ENCODE assay signal across 9 mouse cellular contexts in the genomic region with DNA sequence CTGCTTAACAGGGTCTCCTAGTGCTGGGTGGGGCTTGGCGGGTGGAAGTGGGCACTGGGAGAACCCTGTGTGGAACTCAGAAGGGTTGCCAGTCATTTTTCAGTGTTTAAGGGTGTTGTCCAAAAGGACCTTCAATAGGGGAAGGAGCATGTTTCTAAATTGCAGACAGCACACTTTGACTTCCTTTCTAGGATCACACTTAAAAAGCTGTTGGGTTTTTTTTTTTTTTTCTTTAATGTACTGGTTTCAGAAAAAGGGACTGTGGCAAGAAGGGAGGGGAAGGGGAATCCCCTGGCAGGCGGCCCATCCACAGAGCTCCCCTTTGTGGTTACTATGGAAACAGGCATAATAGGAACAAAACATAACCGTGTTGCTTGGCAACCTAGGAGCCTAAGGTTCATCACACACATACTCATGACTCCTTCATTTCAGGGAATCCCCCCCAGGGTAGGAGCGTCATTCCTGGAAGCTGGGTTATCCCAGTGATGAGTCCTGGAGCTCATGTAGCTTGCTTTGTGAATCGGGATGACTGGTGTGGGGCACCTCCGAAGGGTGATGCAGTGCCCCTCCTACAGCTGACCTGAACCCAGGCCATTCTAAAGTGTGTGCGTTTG. TPM values are rescaled to one million over a fixed set of nuclear protein-coding genes. Genes with fewer than 3 reads are reported as not detected.
A peak's percentile ranks its signal among the peaks of the same experiment; 100 is the strongest.
DNase-seq lines count a peak whose midpoint lies in the region; ATAC-seq and TF ChIP-seq lines count a peak whose summit lies in the region.
"Had no signal": no experiment of that assay in that cellular context is flagged by ENCODE, and none has a peak within 500 bp of the region (broad histone marks: within the 10 kb centered on the region; RNA-seq: fewer than 3 reads in every experiment).

No protein-coding gene starts in this region.

- TF ChIP-seq EP300 in MEL (IDR thresholded peaks at IDR 0.05; ENCODE audit: low read depth in 1 of 2, low read length in 2 of 2) = no peak

- TF ChIP-seq RAD21 in MEL (IDR thresholded peaks at IDR 0.05; ENCODE audit: low read depth, low read length) = no peak

- no peak for TF ChIP-seq POLR2A in MEL (IDR thresholded peaks at IDR 0.05; ENCODE audit: control insufficient read depth in 1 of 2, insufficient read depth in 1 of 2, low read depth in 1 of 2, low read length in 2 of 2, poor library complexity in 1 of 2)

- TF ChIP-seq CTCF in MEL (IDR thresholded peaks at IDR 0.05 in 2 of 3, conservative IDR thresholded peaks at IDR 0.05 in 1 of 3; ENCODE audit: control insufficient read depth in 1 of 3, insufficient read depth in 1 of 3, low read depth in 2 of 3, low read length in 3 of 3, poor library complexity in 1 of 3, severe bottlenecking in 1 of 3) = no peak

- no peak overlapping the region for H3K4me3 ChIP-seq in MEL (ENCODE audit: control insufficient read depth in 1 of 2, insufficient read depth in 1 of 2, low read depth in 2 of 2, low read length in 2 of 2)
- H3K4me3 ChIP-seq in embryonic facial prominence, embryonic 11.5 days (ENCODE audit: low read depth, low read length) = no peak overlapping the region
- no peak overlapping the region for H3K4me3 ChIP-seq in heart, embryonic 12.5 days
- H3K4me3 ChIP-seq in midbrain, embryonic 14.5 days (replicated peaks; ENCODE audit: low read depth, low read length) = no peak overlapping the region
- H3K4me3 ChIP-seq: liver, embryonic 15.5 days had no signal

- H3K9me3 ChIP-seq in MEL (replicated peaks; ENCODE audit: insufficient read depth, low read length) = no peaks in the 10 kb centered on the region
- H3K9me3 ChIP-seq in embryonic facial prominence, embryonic 11.5 days (replicated peaks; ENCODE audit: control insufficient read depth, low read length) = no peaks in the 10 kb centered on the region
- no peaks in the 10 kb centered on the region for H3K9me3 ChIP-seq in heart, embryonic 12.5 days (replicated peaks)
- H3K9me3 ChIP-seq in midbrain, embryonic 14.5 days (ENCODE audit: control insufficient read depth, low read length) = no peaks in the 10 kb centered on the region
- H3K9me3 ChIP-seq: liver, embryonic 15.5 days had no signal

- H3K36me3 ChIP-seq in MEL (ENCODE audit: control insufficient read depth in 1 of 2, insufficient read depth in 2 of 2, low read length in 2 of 2) = peaks cover 0 to 47% of the 10 kb centered on the region in 2 experiments; a peak in 2 of 4 replicates
- H3K36me3 ChIP-seq in embryonic facial prominence, embryonic 11.5 days (replicated peaks; ENCODE audit: control insufficient read depth, insufficient read depth, low read depth, low read length) = no peaks in the 10 kb centered on the region; the same call in 1 of the 2 replicates
- H3K36me3 ChIP-seq in heart, embryonic 12.5 days = peaks cover 16% of the 10 kb centered on the region
- H3K36me3 ChIP-seq in midbrain, embryonic 14.5 days (ENCODE audit: control insufficient read depth, insufficient read depth, low read length) = peaks cover 25% of the 10 kb centered on the region

- DNase-seq in adrenal gland, adult 2 months = peak; percentile 63
- DNase-seq in adrenal gland, postnatal 4 days (ENCODE audit: low spot score in 2 of 2) = no peak
- DNase-seq in MEL (ENCODE audit: low read depth, low spot score) = peak; percentile 74
- DNase-seq in embryonic facial prominence, embryonic 11.5 days (ENCODE audit: low spot score) = peak; percentile 91
- peak; percentile 57 to 58 for DNase-seq in kidney, postnatal 36 days
- peak; percentile 93 for DNase-seq in midbrain, embryonic 14.5 days
- peak; percentile 72 for DNase-seq in thymus, postnatal 0 days (ENCODE audit: low spot score)

- no peak overlapping the region for H3K27ac ChIP-seq in MEL (ENCODE audit: control insufficient read depth, low read depth, low read length)
- H3K27ac ChIP-seq in embryonic facial prominence, embryonic 11.5 days (replicated peaks; ENCODE audit: low read depth, low read length) = 0 out of 2 replicates have a peak overlapping the region, but pooled peaks have one; percentile 10
- peak overlapping the region; percentile 22; the same call in 1 of the 2 replicates for H3K27ac ChIP-seq in heart, embryonic 12.5 days (ENCODE audit: poor library complexity, severe bottlenecking)
- peak overlapping the region; percentile 62 for H3K27ac ChIP-seq in midbrain, embryonic 14.5 days (replicated peaks; ENCODE audit: low read depth, low read length)

- H3K4me1 ChIP-seq in MEL (ENCODE audit: control insufficient read depth in 1 of 2, insufficient read depth in 2 of 2, low read length in 2 of 2) = peaks cover 18 to 44% of the 10 kb centered on the region in 2 experiments
- peaks cover 5% of the 10 kb centered on the region; the same call in 1 of the 2 replicates for H3K4me1 ChIP-seq in embryonic facial prominence, embryonic 11.5 days (ENCODE audit: control insufficient read depth, insufficient read depth, low read length)
- H3K4me1 ChIP-seq in heart, embryonic 12.5 days (replicated peaks) = peaks cover 89% of the 10 kb centered on the region
- H3K4me1 ChIP-seq in midbrain, embryonic 14.5 days (ENCODE audit: control insufficient read depth, insufficient read depth, low read length) = peaks cover 35% of the 10 kb centered on the region

- 18% methylated on average over 7 of the region's 7 CpGs for WGBS in embryonic facial prominence, embryonic 11.5 days
- 22% methylated on average over 7 of the region's 7 CpGs for WGBS in heart, embryonic 12.5 days
- WGBS in midbrain, embryonic 14.5 days = 0% methylated on average over 7 of the region's 7 CpGs

- no peak overlapping the region; the same call in 1 of the 2 replicates for H3K9ac ChIP-seq in MEL (ENCODE audit: control insufficient read depth, low read depth, low read length, poor library complexity, severe bottlenecking)
- no peak overlapping the region for H3K9ac ChIP-seq in embryonic facial prominence, embryonic 11.5 days (replicated peaks; ENCODE audit: low read length)
- H3K9ac ChIP-seq in heart, embryonic 12.5 days = no peak overlapping the region; the same call in 1 of the 2 replicates
- no peak overlapping the region for H3K9ac ChIP-seq in midbrain, embryonic 14.5 days (replicated peaks; ENCODE audit: low read length)
- H3K9ac ChIP-seq: liver, embryonic 15.5 days had no signal

- H3K79me2 ChIP-seq in MEL (ENCODE audit: control insufficient read depth, insufficient read depth, low read length, poor library complexity) = no peaks in the 10 kb centered on the region

- H3K27me3 ChIP-seq in MEL (ENCODE audit: control insufficient read depth in 1 of 2, insufficient read depth in 2 of 2, low read length in 2 of 2) = no peaks in the 10 kb centered on the region
- H3K27me3 ChIP-seq in embryonic facial prominence, embryonic 11.5 days (ENCODE audit: control insufficient read depth, insufficient read depth, low read length) = no peaks in the 10 kb centered on the region
- H3K27me3 ChIP-seq in heart, embryonic 12.5 days (replicated peaks) = no peaks in the 10 kb centered on the region
- H3K27me3 ChIP-seq in midbrain, embryonic 14.5 days (ENCODE audit: control insufficient read depth, insufficient read depth, low read length) = peaks cover 20% of the 10 kb centered on the region

- ATAC-seq in embryonic facial prominence, embryonic 11.5 days (replicated peaks; ENCODE audit: insufficient number of reproducible peaks, low FRiP score, low TSS enrichment, low read depth) = peak; percentile 50
- no peak for ATAC-seq in heart, embryonic 12.5 days (ENCODE audit: insufficient number of reproducible peaks, low FRiP score)
- ATAC-seq in midbrain, embryonic 14.5 days (ENCODE audit: low FRiP score, low TSS enrichment) = peak; percentile 81

- no peak overlapping the region for H3K4me2 ChIP-seq in embryonic facial prominence, embryonic 11.5 days (ENCODE audit: low read depth, low read length)
- H3K4me2 ChIP-seq in heart, embryonic 12.5 days = peak overlapping the region; percentile 22; the same call in 1 of the 2 replicates
- H3K4me2 ChIP-seq in midbrain, embryonic 14.5 days (ENCODE audit: low read length) = peak overlapping the region; percentile 38
- H3K4me2 ChIP-seq: liver, embryonic 15.5 days had no signal

RNA-seq across cellular contexts. Expression of a gene that starts 4.7 kb away (rescaled TPM):
- total RNA-seq in adrenal gland, adult 2 months (2021) = 100 to 1,000 TPM in 1 of 2 experiments, 10 to 100 TPM in 1; 91.1 to 152 TPM
- 5.4 and 7.4 TPM in 2 replicates for polyA plus RNA-seq in adrenal gland, adult 2 months (2012; rRNA removed)
- 100 to 1,000 TPM; 125 to 131 TPM for total RNA-seq in adrenal gland, postnatal 4 days (2021)
- 1.2 and 1.3 TPM in 2 replicates for total RNA-seq in MEL (2012; rRNA removed)
- polyA plus RNA-seq in MEL (2012; ENCODE audit: insufficient read depth in 1 of 2, insufficient read length in 2 of 2, low read depth in 1 of 2, low replicate concordance in 2 of 2, missing spikeins in 1 of 2) = 1 to 10 TPM in 1 of 2 experiments, not detected in 1; 2.2 TPM
- 10.6 and 11.5 TPM in 2 replicates for polyA plus RNA-seq in embryonic facial prominence, embryonic 11.5 days (2014; fragmentation: Nextera tagmentation; extraction: Ambion mirVana)
- polyA plus RNA-seq in heart, embryonic 12.5 days (2016; fragmentation: Nextera tagmentation; extraction: Ambion mirVana) = 26.0 and 27.1 TPM in 2 replicates
- polyA plus RNA-seq in midbrain, embryonic 14.5 days (2014; fragmentation: Nextera tagmentation; extraction: Ambion mirVana) = 1.2 and 4.2 TPM in 2 replicates
- polyA plus RNA-seq in thymus, postnatal 0 days (2015; fragmentation: Nextera tagmentation; extraction: Ambion mirVana) = 20.3 and 22.3 TPM in 2 replicates

RNA-seq across cellular contexts. Expression of a gene that starts 17.5 kb away (rescaled TPM):
- total RNA-seq in adrenal gland, adult 2 months (2021) = 100 to 1,000 TPM; 331 to 355 TPM
- 63.8 and 90.8 TPM in 2 replicates for polyA plus RNA-seq in adrenal gland, adult 2 months (2012; rRNA removed)
- 100 to 1,000 TPM; 505 to 508 TPM for total RNA-seq in adrenal gland, postnatal 4 days (2021)
- 1,362 and 1,397 TPM in 2 replicates for total RNA-seq in MEL (2012; rRNA removed)
- 1,000 to 10,000 TPM; 1,691 to 1,817 TPM for polyA plus RNA-seq in MEL (2012; ENCODE audit: insufficient read depth in 1 of 2, insufficient read length in 2 of 2, low read depth in 1 of 2, low replicate concordance in 2 of 2, missing spikeins in 1 of 2)
- polyA plus RNA-seq in embryonic facial prominence, embryonic 11.5 days (2014; fragmentation: Nextera tagmentation; extraction: Ambion mirVana) = 535 and 538 TPM in 2 replicates
- polyA plus RNA-seq in heart, embryonic 12.5 days (2016; fragmentation: Nextera tagmentation; extraction: Ambion mirVana) = 281 and 282 TPM in 2 replicates
- polyA plus RNA-seq in midbrain, embryonic 14.5 days (2014; fragmentation: Nextera tagmentation; extraction: Ambion mirVana) = 308 and 311 TPM in 2 replicates
- polyA plus RNA-seq in thymus, postnatal 0 days (2015; fragmentation: Nextera tagmentation; extraction: Ambion mirVana) = 326 and 340 TPM in 2 replicates

RNA-seq across cellular contexts. Expression of a gene that starts 30.7 kb away (rescaled TPM):
- total RNA-seq in adrenal gland, adult 2 months (2021) = 10 to 100 TPM; 19.6 to 23.9 TPM
- 16.3 and 22.4 TPM in 2 replicates for polyA plus RNA-seq in adrenal gland, adult 2 months (2012; rRNA removed)
- total RNA-seq in adrenal gland, postnatal 4 days (2021) = 10 to 100 TPM; 23.2 to 26.9 TPM
- 54.6 and 54.9 TPM in 2 replicates for total RNA-seq in MEL (2012; rRNA removed)
- 10 to 100 TPM in 1 of 2 experiments, not detected in 1; 68.2 TPM for polyA plus RNA-seq in MEL (2012; ENCODE audit: insufficient read depth in 1 of 2, insufficient read length in 2 of 2, low read depth in 1 of 2, low replicate concordance in 2 of 2, missing spikeins in 1 of 2)
- polyA plus RNA-seq in embryonic facial prominence, embryonic 11.5 days (2014; fragmentation: Nextera tagmentation; extraction: Ambion mirVana) = 25.5 and 28.0 TPM in 2 replicates
- 17.1 and 19.4 TPM in 2 replicates for polyA plus RNA-seq in heart, embryonic 12.5 days (2016; fragmentation: Nextera tagmentation; extraction: Ambion mirVana)
- polyA plus RNA-seq in midbrain, embryonic 14.5 days (2014; fragmentation: Nextera tagmentation; extraction: Ambion mirVana) = 20.0 and 25.0 TPM in 2 replicates
- polyA plus RNA-seq in thymus, postnatal 0 days (2015; fragmentation: Nextera tagmentation; extraction: Ambion mirVana) = 31.2 and 32.4 TPM in 2 replicates

RNA-seq across cellular contexts. Expression of a gene that starts 42.7 kb away (rescaled TPM):
- 10 to 100 TPM; 81.8 to 86.1 TPM for total RNA-seq in adrenal gland, adult 2 months (2021)
- polyA plus RNA-seq in adrenal gland, adult 2 months (2012; rRNA removed) = 15.9 and 20.6 TPM in 2 replicates
- 100 to 1,000 TPM; 141 to 144 TPM for total RNA-seq in adrenal gland, postnatal 4 days (2021)
- total RNA-seq in MEL (2012; rRNA removed) = 150 and 171 TPM in 2 replicates
- polyA plus RNA-seq in MEL (2012; ENCODE audit: insufficient read depth in 1 of 2, insufficient read length in 2 of 2, low read depth in 1 of 2, low replicate concordance in 2 of 2, missing spikeins in 1 of 2) = 100 to 1,000 TPM; 116 to 167 TPM
- 57.5 and 57.6 TPM in 2 replicates for polyA plus RNA-seq in embryonic facial prominence, embryonic 11.5 days (2014; fragmentation: Nextera tagmentation; extraction: Ambion mirVana)
- polyA plus RNA-seq in heart, embryonic 12.5 days (2016; fragmentation: Nextera tagmentation; extraction: Ambion mirVana) = 106 and 115 TPM in 2 replicates
- 38.0 and 62.2 TPM in 2 replicates for polyA plus RNA-seq in midbrain, embryonic 14.5 days (2014; fragmentation: Nextera tagmentation; extraction: Ambion mirVana)
- 203 and 214 TPM in 2 replicates for polyA plus RNA-seq in thymus, postnatal 0 days (2015; fragmentation: Nextera tagmentation; extraction: Ambion mirVana)

RNA-seq across cellular contexts. Expression of a gene that starts 55.0 kb away (rescaled TPM):
- total RNA-seq in adrenal gland, adult 2 months (2021) = 10 to 100 TPM; 39.7 to 51.0 TPM
- polyA plus RNA-seq in adrenal gland, adult 2 months (2012; rRNA removed) = 70.6 and 80.7 TPM in 2 replicates
- 10 to 100 TPM; 65.2 to 72.1 TPM for total RNA-seq in adrenal gland, postnatal 4 days (2021)
- 13.0 and 16.6 TPM in 2 replicates for total RNA-seq in MEL (2012; rRNA removed)
- 10 to 100 TPM in 1 of 2 experiments, not detected in 1; 23.4 TPM for polyA plus RNA-seq in MEL (2012; ENCODE audit: insufficient read depth in 1 of 2, insufficient read length in 2 of 2, low read depth in 1 of 2, low replicate concordance in 2 of 2, missing spikeins in 1 of 2)
- polyA plus RNA-seq in embryonic facial prominence, embryonic 11.5 days (2014; fragmentation: Nextera tagmentation; extraction: Ambion mirVana) = 8.4 and 9.0 TPM in 2 replicates
- 13.3 and 13.5 TPM in 2 replicates for polyA plus RNA-seq in heart, embryonic 12.5 days (2016; fragmentation: Nextera tagmentation; extraction: Ambion mirVana)
- 4.3 and 5.5 TPM in 2 replicates for polyA plus RNA-seq in midbrain, embryonic 14.5 days (2014; fragmentation: Nextera tagmentation; extraction: Ambion mirVana)
- polyA plus RNA-seq in thymus, postnatal 0 days (2015; fragmentation: Nextera tagmentation; extraction: Ambion mirVana) = 25.2 and 27.1 TPM in 2 replicates

Comparison
In these comparisons a context has a peak if more than half of its experiments do, and no peak if none do; other contexts are left out.
1. DNase-seq: peak in adrenal gland, adult 2 months (single experiment), MEL (single experiment), embryonic facial prominence, embryonic 11.5 days (single experiment), kidney, postnatal 36 days (2 of 2), midbrain, embryonic 14.5 days (single experiment) and thymus, postnatal 0 days (single experiment); none in adrenal gland, postnatal 4 days (0 of 2).